Mouse (Mus musculus) liver, postnatal 0 days (tissue): Measurements from ENCODE around the gene Gm5788. TPM values are rescaled to one million over a fixed set of nuclear protein-coding genes. Genes with fewer than 3 reads are reported as not detected.
A peak's percentile ranks its signal among the peaks of the same experiment; 100 is the strongest.
"Not testable (repeated sequence)": the region's sequence is repeated elsewhere in the genome, so short reads cannot be mapped to it uniquely, and the experiment has no call there.

Experiments used
- ATAC-seq: fragments of 200-750 bp; cut with Nextera tagmentation; 2 replicates; pipeline ENCODE4 v1.8.0; 2017; ENCODE audit warnings: mild to moderate bottlenecking, moderate library complexity
- DNase-seq: peaks from one replicate; pipeline ENCODE4 v3.0.0-alpha.2; 2016
- H3K27ac ChIP-seq: fragments of 300-500 bp; sonication (generic); 2 replicates; pipeline ENCODE4 v1.5.1; 2014; ENCODE audit warnings: antibody characterized with exemption, moderate library complexity, mild to moderate bottlenecking, low read depth
- H3K27me3 ChIP-seq: fragments of 300-500 bp; sonication (generic); 2 replicates; pipeline ENCODE4 v1.6.1; 2014; ENCODE audit warnings: low read length, control low read depth, mixed read lengths; ENCODE audit not compliant: insufficient read depth
- H3K36me3 ChIP-seq: fragments of 300-500 bp; sonication (generic); replicated peaks from 2 replicates; pipeline ENCODE4 v1.6.1; 2014; ENCODE audit warnings: mild to moderate bottlenecking, control low read depth, low read length, moderate library complexity, mixed read lengths; ENCODE audit not compliant: insufficient read depth
- H3K4me1 ChIP-seq: fragments of 300-500 bp; sonication (generic); 2 replicates; pipeline ENCODE4 v1.6.1; 2014; ENCODE audit warnings: antibody characterized with exemption, mild to moderate bottlenecking, control low read depth; ENCODE audit not compliant: insufficient read depth
- H3K4me2 ChIP-seq: fragments of 300-500 bp; sonication (generic); 2 replicates; pipeline ENCODE4 v1.6.1; 2014; ENCODE audit warnings: low read depth, mild to moderate bottlenecking, low read length, moderate library complexity, mixed read lengths
- H3K4me3 ChIP-seq: fragments of 300-500 bp; sonication (generic); 2 replicates; pipeline ENCODE4 v1.5.1; 2014; ENCODE audit warnings: low read depth, low read length
- H3K9ac ChIP-seq: fragments of 300-500 bp; sonication (generic); replicated peaks from 2 replicates; pipeline ENCODE4 v1.6.1; 2014; ENCODE audit warnings: mild to moderate bottlenecking, moderate library complexity
- H3K9me3 ChIP-seq: fragments of 300-500 bp; sonication (generic); 2 replicates; pipeline ENCODE4 v1.6.1; 2016; ENCODE audit warnings: mild to moderate bottlenecking, control low read depth, low read length, mixed read lengths
- CTCF ChIP-seq: sonication (generic); IDR thresholded peaks from 2 replicates; pipeline ENCODE4 v1.5.1; 2016; ENCODE audit warnings: antibody characterized with exemption, low read depth
- EP300 ChIP-seq: IDR thresholded peaks from 2 replicates; pipeline ENCODE4 v1.6.1; 2016; ENCODE audit warnings: antibody characterized with exemption, low read depth, mild to moderate bottlenecking
- WGBS: fragments of 180-500 bp; shearing (Covaris S2); extraction: QIAGEN DNeasy Blood & Tissue Kit; methylation state at CpG from one replicate; pipeline ENCODE4 v1.1.7; 2014; ENCODE audit not compliant: insufficient replicate concordance; 5-methylcytosine and 5-hydroxymethylcytosine counted together
- polyA plus RNA-seq: library from polyadenylated mRNA; unstranded; fragments of >200 nt; fragmentation: Nextera tagmentation; extraction: Ambion mirVana; gene quantifications from 2 replicates; pipeline ENCODE4 v1.2.1, GENCODE M21; 2015

Gm5788 gene
- polyA plus RNA-seq, 1 experiment from 2014 or later = not detected

GRCm38 (mm10) chr12:87471964-87472786, 22.3 kb upstream of the Gm5788 start, which contains the start of gene Snw1:
Gene Snw1, minus strand, starts transcription at chr12:87472274.
- Histone ChIP-seq H3K9ac (peak within 1 kb of the TSS; percentile 93), H3K27me3 (no peaks in the 10 kb centered on the region), H3K9me3 (no peaks in the 10 kb centered on the region), H3K27ac (peak within 1 kb of the TSS; percentile 82), H3K36me3 (peaks cover 9% of the 10 kb centered on the region), H3K4me2 (peak within 1 kb of the TSS; percentile 78), H3K4me3 (peak within 1 kb of the TSS; percentile 77), H3K4me1 (peaks cover 17% of the 10 kb centered on the region)
- ATAC-seq (peak; percentile 97), DNase-seq (peak; percentile 94)
- TF ChIP-seq EP300 = peak; percentile 59; the same call in 1 of the 2 replicates
- no peak for TF ChIP-seq CTCF
- 3% methylated on average over 44 of the region's 45 CpGs for WGBS

- TF ChIP-seq CTCF (no peak), EP300 (no peak)
- WGBS = 66% methylated on average over 3 of the region's 3 CpGs
- no peaks in the 10 kb centered on the region for H3K36me3 ChIP-seq
These were observed 19.8 kb upstream of the Gm5788 start for GRCm38 (mm10) chr12:87474756-87475155.

GRCm38 (mm10) chr12:87482482-87482881, 12.0 kb upstream of the Gm5788 start:
- H3K9ac ChIP-seq, ATAC-seq, H3K4me1 ChIP-seq, H3K4me2 ChIP-seq, H3K4me3 ChIP-seq, H3K36me3 ChIP-seq, H3K27ac ChIP-seq, H3K27me3 ChIP-seq, DNase-seq, H3K9me3 ChIP-seq: not testable (repeated sequence)
- WGBS = 77% methylated on average over 5 of the region's 5 CpGs

More at GRCm38 (mm10) chr12:87474756-87475155, 19.8 kb upstream of the Gm5788 start:
- ATAC-seq (no peak), DNase-seq (no peak)
- no peak overlapping the region for H3K4me3 ChIP-seq
- peaks cover 15% of the 10 kb centered on the region for H3K4me1 ChIP-seq
- no peak overlapping the region for H3K9ac ChIP-seq
- no peaks in the 10 kb centered on the region for H3K9me3 ChIP-seq
- no peak overlapping the region for H3K4me2 ChIP-seq
- H3K27me3 ChIP-seq = no peaks in the 10 kb centered on the region
- H3K27ac ChIP-seq = no peak overlapping the region

GRCm38 (mm10) chr12:87488683-87489082, 5.8 kb upstream of the Gm5788 start:
- not testable (repeated sequence) for H3K4me3 ChIP-seq, H3K36me3 ChIP-seq, H3K27ac ChIP-seq, ATAC-seq, H3K27me3 ChIP-seq, H3K9ac ChIP-seq, DNase-seq, H3K9me3 ChIP-seq, H3K4me1 ChIP-seq, H3K4me2 ChIP-seq
- WGBS = 26% methylated on average over 2 of the region's 2 CpGs

GRCm38 (mm10) chr12:87514016-87514415, 19.5 kb downstream of the Gm5788 start, which contains the start of gene Gm8300:
Gene Gm8300, plus strand, starts transcription at chr12:87514316.
- H3K4me2 ChIP-seq, H3K9me3 ChIP-seq, H3K4me1 ChIP-seq, H3K9ac ChIP-seq, H3K27ac ChIP-seq, H3K27me3 ChIP-seq, DNase-seq, H3K36me3 ChIP-seq, ATAC-seq, H3K4me3 ChIP-seq: not testable (repeated sequence)
- WGBS = 73% methylated on average over 4 of the region's 4 CpGs

GRCm38 (mm10) chr12:87519616-87520015, 25.1 kb downstream of the Gm5788 start:
- not testable (repeated sequence) for H3K9ac ChIP-seq, H3K9me3 ChIP-seq, H3K4me2 ChIP-seq, H3K27me3 ChIP-seq, DNase-seq, H3K4me1 ChIP-seq, H3K4me3 ChIP-seq, ATAC-seq, H3K27ac ChIP-seq, H3K36me3 ChIP-seq
- WGBS = 64% methylated on average over 3 of the region's 3 CpGs

- no peaks in the 10 kb centered on the region for H3K9me3 ChIP-seq
- no peak for ATAC-seq
- no peak for DNase-seq
- no peaks in the 10 kb centered on the region for H3K36me3 ChIP-seq
- no peak overlapping the region for H3K4me3 ChIP-seq
- H3K27ac ChIP-seq = no peak overlapping the region
- no peak overlapping the region for H3K9ac ChIP-seq
- H3K4me2 ChIP-seq = no peak overlapping the region
- H3K27me3 ChIP-seq = no peaks in the 10 kb centered on the region
- TF ChIP-seq EP300 (no peak), CTCF (no peak)
- no peaks in the 10 kb centered on the region for H3K4me1 ChIP-seq
- WGBS = 56% methylated on average over 3 of the region's 3 CpGs
These were observed 49.4 kb downstream of the Gm5788 start for GRCm38 (mm10) chr12:87543927-87544326.

Other genes starting within 250 kb of the Gm5788 start
- gene Vipas39, start 228.5 kb upstream of the Gm5788 start, polyA plus RNA-seq = 8.2 and 8.9 TPM in 2 replicates
- gene Ahsa1, start 228.2 kb upstream of the Gm5788 start, polyA plus RNA-seq = 89.4 and 91.5 TPM in 2 replicates
- 0.08 and 0.17 TPM in 2 replicates for gene Ism2, start 195.0 kb upstream of the Gm5788 start, polyA plus RNA-seq
- gene Sptlc2, start 106.4 kb upstream of the Gm5788 start, polyA plus RNA-seq = 39.5 and 42.3 TPM in 2 replicates
- gene Slirp, start 50.8 kb upstream of the Gm5788 start, polyA plus RNA-seq = 132 and 146 TPM in 2 replicates
- 10.1 and 13.1 TPM in 2 replicates for gene Alkbh1, start 50.7 kb upstream of the Gm5788 start, polyA plus RNA-seq
- gene Snw1, start 22.4 kb upstream of the Gm5788 start, polyA plus RNA-seq = 41.3 and 42.0 TPM in 2 replicates
- gene Gm8300, start 19.6 kb downstream of the Gm5788 start, polyA plus RNA-seq = not detected in 2 replicates
- not detected in 2 replicates for gene Oog1, start 108.0 kb downstream of the Gm5788 start, polyA plus RNA-seq
- gene Gm4027, start 124.1 kb downstream of the Gm5788 start, polyA plus RNA-seq = not detected in 2 replicates
- gene Gm16381, start 149.9 kb downstream of the Gm5788 start, polyA plus RNA-seq = not detected in 2 replicates